Mouse (Mus musculus) liver, postnatal 0 days (tissue): ENCODE measurements around the gene Ptprf.

Experiments used
- CTCF ChIP-seq: sonication (generic); IDR thresholded peaks from 2 replicates; pipeline ENCODE4 v1.5.1; 2016; ENCODE audit warnings: antibody characterized with exemption, low read depth
- EP300 ChIP-seq: IDR thresholded peaks from 2 replicates; pipeline ENCODE4 v1.6.1; 2016; ENCODE audit warnings: antibody characterized with exemption, low read depth, mild to moderate bottlenecking

DNA sequence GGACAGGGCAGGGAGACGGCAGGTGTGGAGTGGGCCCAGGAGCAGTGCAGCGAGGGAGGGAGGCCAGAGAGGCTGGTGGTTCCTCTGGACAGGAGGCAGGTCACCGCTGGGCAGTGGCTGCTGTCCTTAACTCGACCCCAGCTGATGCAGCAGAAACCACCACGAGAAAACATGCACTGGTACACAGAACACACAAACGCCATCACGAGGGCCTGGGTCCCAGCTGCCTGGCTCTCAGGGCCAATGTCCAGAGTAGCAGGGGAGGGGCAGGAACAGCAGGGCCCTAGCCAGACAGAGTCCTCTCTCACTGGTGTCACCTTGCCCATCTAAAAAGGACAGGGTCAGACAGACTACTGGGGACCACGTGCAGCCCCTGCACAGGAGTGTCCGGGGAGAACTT lies 70.4 kb downstream of the Ptprf start:
- TF ChIP-seq CTCF: no peak
- TF ChIP-seq EP300: no peak
